Mouse (Mus musculus) MEL (cell line): ENCODE results near the gene Vamp2. TPM values are rescaled to one million over a fixed set of nuclear protein-coding genes. Genes with fewer than 3 reads are reported as not detected.
A peak's percentile ranks its signal among the peaks of the same experiment; 100 is the strongest.

ENCODE experiments used
- DNase-seq: peaks from one replicate; pipeline ENCODE4 v3.0.0; 2011; ENCODE audit warnings: low read depth, low spot score
- H3K27ac ChIP-seq: 2 replicates; pipeline ENCODE4 v1.5.1; 2012; ENCODE audit warnings: low read depth, mild to moderate bottlenecking, control low read depth, low read length, moderate library complexity; ENCODE audit not compliant: control insufficient read depth
- H3K27me3 ChIP-seq, 2 experiments: fragments of 150-350 bp in 1 of 2; sonication (generic) in 1 of 2; 2 replicates each; pipeline ENCODE4 v1.6.1; 2012; ENCODE audit warnings: low read length in 2 of 2, mild to moderate bottlenecking in 2 of 2, improper control_type of control experiment in 1 of 2, moderate library complexity in 1 of 2; ENCODE audit not compliant: insufficient read depth in 2 of 2, control insufficient read depth in 1 of 2
- H3K36me3 ChIP-seq, 2 experiments: 2 replicates each; pipeline ENCODE4 v1.6.1; 2012 to 2014; ENCODE audit warnings: low read length in 2 of 2, improper control_type of control experiment in 1 of 2, inconsistent platforms in 1 of 2, mild to moderate bottlenecking in 1 of 2; ENCODE audit not compliant: insufficient read depth in 2 of 2, control insufficient read depth in 1 of 2
- H3K4me1 ChIP-seq, 2 experiments: fragments of 150-350 bp in 1 of 2; sonication (generic) in 1 of 2; 2 replicates each; pipeline ENCODE4 v1.6.1; 2012; ENCODE audit warnings: low read length in 2 of 2, improper control_type of control experiment in 1 of 2, mild to moderate bottlenecking in 1 of 2; ENCODE audit not compliant: insufficient read depth in 2 of 2, control insufficient read depth in 1 of 2
- H3K4me3 ChIP-seq, 2 experiments: fragments of 150-350 bp in 1 of 2; sonication (generic) in 1 of 2; 2 replicates each; pipeline ENCODE4 v1.5.1; 2012; ENCODE audit warnings: low read depth in 2 of 2, low read length in 2 of 2, mild to moderate bottlenecking in 2 of 2, moderate library complexity in 2 of 2, control low read depth in 1 of 2, improper control_type of control experiment in 1 of 2; ENCODE audit not compliant: control insufficient read depth in 1 of 2, insufficient read depth in 1 of 2
- H3K79me2 ChIP-seq: 2 replicates; pipeline ENCODE4 v1.6.1; 2012; ENCODE audit warnings: mild to moderate bottlenecking, low read length, moderate library complexity; ENCODE audit not compliant: control insufficient read depth, poor library complexity, insufficient read depth
- H3K9ac ChIP-seq: 2 replicates; pipeline ENCODE4 v1.6.1; 2012; ENCODE audit warnings: low read depth, mild to moderate bottlenecking, control low read depth, low read length, moderate library complexity; ENCODE audit not compliant: control insufficient read depth, poor library complexity, severe bottlenecking
- H3K9me3 ChIP-seq: fragments of 150-350 bp; sonication (generic); replicated peaks from 2 replicates; pipeline ENCODE4 v1.6.1; 2012; ENCODE audit warnings: mild to moderate bottlenecking, low read length, improper control_type of control experiment, moderate library complexity; ENCODE audit not compliant: insufficient read depth
- CTCF ChIP-seq, 3 experiments: IDR thresholded peaks in 2 of 3; conservative IDR thresholded peaks in 1 of 3; 2 replicates each; pipeline ENCODE4 v1.5.1; 2011 to 2012; ENCODE audit warnings: low read length in 3 of 3, low read depth in 2 of 3, mild to moderate bottlenecking in 2 of 3, improper control_type of control experiment in 1 of 3, inconsistent platforms in 1 of 3, mixed read lengths in 1 of 3, moderate library complexity in 1 of 3; ENCODE audit not compliant: control insufficient read depth in 1 of 3, insufficient read depth in 1 of 3, poor library complexity in 1 of 3, severe bottlenecking in 1 of 3
- ELF1 ChIP-seq: IDR thresholded peaks from 2 replicates; pipeline ENCODE4 v1.6.1; 2014; ENCODE audit warnings: low read depth, mild to moderate bottlenecking, inconsistent platforms, low read length, improper control_type of control experiment, moderate library complexity
- EP300 ChIP-seq, 2 experiments: IDR thresholded peaks; 2 replicates each; pipeline ENCODE4 v1.6.1; 2011; ENCODE audit warnings: improper control_type of control experiment in 2 of 2, low read length in 2 of 2, low read depth in 1 of 2, mild to moderate bottlenecking in 1 of 2
- ETS1 ChIP-seq: IDR thresholded peaks from 2 replicates; pipeline ENCODE4 v1.6.1; 2012; ENCODE audit warnings: low read depth, mild to moderate bottlenecking, inconsistent platforms, low read length, improper control_type of control experiment, moderate library complexity
- GATA1 ChIP-seq: IDR thresholded peaks from 2 replicates; pipeline ENCODE4 v1.6.1; 2011; ENCODE audit warnings: low read depth, low read length, improper control_type of control experiment
- HCFC1 ChIP-seq: IDR thresholded peaks from 2 replicates; pipeline ENCODE4 v1.6.1; 2012; ENCODE audit warnings: low read depth, mild to moderate bottlenecking, inconsistent platforms, low read length, improper control_type of control experiment, moderate library complexity
- JUND ChIP-seq: IDR thresholded peaks from 2 replicates; pipeline ENCODE4 v1.6.1; 2011; ENCODE audit warnings: low read depth, mild to moderate bottlenecking, improper control_type of control experiment, low read length
- KAT2A ChIP-seq: conservative IDR thresholded peaks from 2 replicates; pipeline ENCODE4 v1.6.1; 2012; ENCODE audit warnings: low read depth, low read length, improper control_type of control experiment, inconsistent platforms
- MAX ChIP-seq: IDR thresholded peaks from 2 replicates; pipeline ENCODE4 v1.6.1; 2011; ENCODE audit warnings: low read length, improper control_type of control experiment
- MEF2A ChIP-seq: IDR thresholded peaks from 2 replicates; pipeline ENCODE4 v1.6.1; 2014; ENCODE audit warnings: low read depth, mild to moderate bottlenecking, inconsistent platforms, low read length, improper control_type of control experiment; ENCODE audit not compliant: poor library complexity, insufficient replicate concordance, severe bottlenecking; ENCODE audit errors: extremely low read depth
- MXI1 ChIP-seq: IDR thresholded peaks from 2 replicates; pipeline ENCODE4 v1.6.1; 2011; ENCODE audit warnings: mild to moderate bottlenecking, low read depth, low read length, improper control_type of control experiment
- MYB ChIP-seq: IDR thresholded peaks from 2 replicates; pipeline ENCODE4 v1.6.1; 2011; ENCODE audit warnings: mild to moderate bottlenecking, low read depth, low read length, improper control_type of control experiment
- MYC ChIP-seq: IDR thresholded peaks from 2 replicates; pipeline ENCODE4 v1.6.1; 2011; ENCODE audit warnings: low read depth, mild to moderate bottlenecking, low read length, improper control_type of control experiment, moderate library complexity
- NRF1 ChIP-seq: IDR thresholded peaks from 2 replicates; pipeline ENCODE4 v1.6.1; 2014; ENCODE audit warnings: low read depth, mild to moderate bottlenecking, inconsistent platforms, low read length, improper control_type of control experiment, moderate library complexity; ENCODE audit not compliant: poor library complexity, insufficient read depth, severe bottlenecking
- POLR2A ChIP-seq, 2 experiments: IDR thresholded peaks; 2 replicates each; pipeline ENCODE4 v1.6.1; 2011 to 2012; ENCODE audit warnings: low read length in 2 of 2, mild to moderate bottlenecking in 2 of 2, control low read depth in 1 of 2, improper control_type of control experiment in 1 of 2, low read depth in 1 of 2, moderate library complexity in 1 of 2; ENCODE audit not compliant: control insufficient read depth in 1 of 2, insufficient read depth in 1 of 2, poor library complexity in 1 of 2
- POLR2AphosphoS5 ChIP-seq: IDR thresholded peaks from 2 replicates; pipeline ENCODE4 v1.6.1; 2012; ENCODE audit warnings: low read depth, borderline replicate concordance, mild to moderate bottlenecking, inconsistent platforms, low read length, moderate library complexity, mixed read lengths
- SIN3A ChIP-seq: IDR thresholded peaks from 2 replicates; pipeline ENCODE4 v1.6.1; 2012; ENCODE audit warnings: low read length, improper control_type of control experiment, inconsistent platforms
- SMC3 ChIP-seq: IDR thresholded peaks from 2 replicates; pipeline ENCODE4 v1.6.1; 2011; ENCODE audit warnings: low read depth, low read length, improper control_type of control experiment
- TAL1 ChIP-seq: IDR thresholded peaks from 2 replicates; pipeline ENCODE4 v1.6.1; 2012; ENCODE audit warnings: mild to moderate bottlenecking, inconsistent platforms, low read length, moderate library complexity, mixed read lengths
- TBP ChIP-seq: IDR thresholded peaks from 2 replicates; pipeline ENCODE4 v1.8.0; 2011; ENCODE audit warnings: low read depth, low read length, improper control_type of control experiment
- TCF12 ChIP-seq: IDR thresholded peaks from 2 replicates; pipeline ENCODE4 v1.6.1; 2014; ENCODE audit warnings: low read depth, mild to moderate bottlenecking, inconsistent platforms, low read length, improper control_type of control experiment, moderate library complexity
- USF1 ChIP-seq: IDR thresholded peaks from 2 replicates; pipeline ENCODE4 v1.6.1; 2014; ENCODE audit warnings: low read depth, mild to moderate bottlenecking, inconsistent platforms, low read length, improper control_type of control experiment, moderate library complexity
- USF2 ChIP-seq, 2 experiments: IDR thresholded peaks; 2 replicates each; pipeline ENCODE4 v1.6.1; 2011 to 2012; ENCODE audit warnings: improper control_type of control experiment in 2 of 2, low read length in 2 of 2, borderline replicate concordance in 1 of 2, inconsistent platforms in 1 of 2, low read depth in 1 of 2, mild to moderate bottlenecking in 1 of 2; ENCODE audit not compliant: insufficient read depth in 1 of 2
- ZC3H11A ChIP-seq: IDR thresholded peaks from 2 replicates; pipeline ENCODE4 v1.6.1; 2012; ENCODE audit warnings: low read depth, mild to moderate bottlenecking, inconsistent platforms, low read length, improper control_type of control experiment
- ZMIZ1 ChIP-seq: IDR thresholded peaks from 2 replicates; pipeline ENCODE4 v1.6.1; 2012; ENCODE audit warnings: low read depth, mild to moderate bottlenecking, inconsistent platforms, low read length, improper control_type of control experiment, moderate library complexity
- ZNF384 ChIP-seq: IDR thresholded peaks from 2 replicates; pipeline ENCODE4 v1.6.1; 2012; ENCODE audit warnings: low read depth, mild to moderate bottlenecking, inconsistent platforms, low read length, improper control_type of control experiment
- polyA plus RNA-seq, 2 experiments: library from polyadenylated mRNA; stranded (reverse) in 1 of 2; unstranded in 1 of 2; fragments of >175 nt in 1 of 2; fragments of >200 nt in 1 of 2; gene quantifications; 2 replicates each; pipeline versions ENCODE4 v1.2.1 to v1.2.4; 2012; ENCODE audit warnings: low replicate concordance in 2 of 2, low read depth in 1 of 2; ENCODE audit not compliant: insufficient read length in 2 of 2, insufficient read depth in 1 of 2, missing spikeins in 1 of 2
- total RNA-seq: library from RNA; depleted of rRNA; stranded (reverse); fragments of 300-350 nt; gene quantifications from 2 replicates; pipeline ENCODE4 v1.2.3, GENCODE M21; 2012

Vamp2 gene
- total and polyA plus RNA-seq, 3 experiments, result 3.3 to 28.9 TPM; not detected in 1

DNA sequence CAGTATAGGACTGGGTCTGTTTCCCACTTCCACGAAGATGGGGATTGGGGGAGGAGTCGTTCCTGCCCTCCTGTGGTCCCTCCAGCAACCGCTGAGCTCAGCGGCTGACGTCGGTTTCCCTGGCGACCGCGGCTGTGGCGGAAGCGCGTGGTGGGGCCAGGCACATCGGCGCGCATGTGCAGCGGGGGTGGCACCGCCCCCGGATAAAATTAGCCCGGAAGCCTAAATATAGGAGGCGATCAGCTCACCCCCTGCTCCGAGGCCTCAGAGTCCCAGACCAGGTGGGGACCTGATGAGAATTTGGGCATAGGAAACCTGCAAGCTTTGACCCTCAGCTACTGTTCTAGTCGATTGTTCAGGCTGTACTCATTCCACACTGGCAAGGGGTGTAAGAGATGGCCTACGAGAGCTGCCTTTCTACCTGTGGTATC is 11.6 kb downstream of the Vamp2 start:
- H3K4me1 ChIP-seq, result peaks cover 17 to 21% of the 10 kb centered on the region in 2 experiments
- H3K9me3 ChIP-seq, result no peaks in the 10 kb centered on the region
- peaks cover 17% of the 10 kb centered on the region for H3K79me2 ChIP-seq
- peak overlapping the region; percentile 68 for H3K9ac ChIP-seq
- H3K4me3 ChIP-seq, result peak overlapping the region; percentile 63 to 86
- H3K27ac ChIP-seq, result peak overlapping the region; percentile 70
- no peaks in the 10 kb centered on the region for H3K27me3 ChIP-seq
- peak; percentile 95 for DNase-seq
- TF ChIP-seq ZMIZ1 (no peak), HCFC1 (peak; percentile 76), ELF1 (peak; percentile 93), SMC3 (no peak), ETS1 (peak; percentile 73), SIN3A (peak; percentile 92), MYB (no peak), KAT2A (no peak), CTCF (IDR thresholded peaks at IDR 0.05 in 2 of 3, conservative IDR thresholded peaks at IDR 0.05 in 1 of 3; ENCODE audit: control insufficient read depth in 1 of 3, insufficient read depth in 1 of 3, low read depth in 2 of 3, low read length in 3 of 3, poor library complexity in 1 of 3, severe bottlenecking in 1 of 3) (no peak), MAX (0 out of 2 replicates have a peak, but pooled peaks have one; percentile 43), MEF2A (peak; percentile 95), EP300 (IDR thresholded peaks at IDR 0.05; ENCODE audit: low read depth in 1 of 2, low read length in 2 of 2) (0 out of 4 replicates have a peak, but pooled peaks of 1 of the 2 experiments have one; percentile 12), NRF1 (peak; percentile 94), MXI1 (peak; percentile 95), USF1 (peak; percentile 50), ZC3H11A (no peak)
- TF ChIP-seq, all 39 proteins: peak for 10
- peaks cover 0 to 11% of the 10 kb centered on the region in 2 experiments; a peak in 2 of 4 replicates for H3K36me3 ChIP-seq

DNA sequence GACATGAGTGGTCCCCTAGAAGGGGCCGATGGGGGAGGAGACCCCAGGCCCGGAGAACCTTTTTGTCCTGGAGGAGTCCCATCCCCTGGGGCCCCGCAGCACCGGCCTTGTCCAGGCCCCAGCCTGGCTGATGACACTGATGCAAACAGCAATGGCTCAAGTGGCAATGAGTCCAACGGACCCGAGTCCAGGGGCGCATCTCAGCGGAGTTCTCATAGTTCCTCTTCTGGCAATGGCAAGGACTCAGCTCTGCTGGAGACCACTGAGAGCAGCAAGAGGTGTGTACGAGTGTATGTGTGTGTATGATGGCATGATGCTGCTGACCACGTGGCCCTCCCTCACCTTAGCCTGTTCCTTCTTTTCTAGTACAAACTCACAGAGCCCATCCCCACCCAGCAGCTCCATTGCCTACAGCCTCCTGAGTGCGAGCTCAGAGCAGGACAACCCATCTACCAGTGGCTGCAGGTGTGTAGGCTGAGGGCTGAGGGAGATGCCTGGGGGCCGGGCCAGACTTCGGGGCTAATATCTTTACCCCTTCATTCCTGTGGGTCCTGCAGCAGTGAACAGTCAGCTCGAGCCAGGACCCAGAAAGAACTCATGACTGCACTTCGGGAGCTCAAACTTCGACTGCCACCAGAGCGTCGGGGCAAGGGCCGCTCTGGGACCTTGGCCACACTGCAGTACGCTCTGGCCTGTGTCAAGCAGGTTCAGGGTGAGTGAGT is 12.5 kb downstream of the Vamp2 start:
- peaks cover 0 to 11% of the 10 kb centered on the region in 2 experiments; a peak in 2 of 4 replicates for H3K36me3 ChIP-seq
- TF ChIP-seq MXI1, result no peak
- no peak for TF ChIP-seq TAL1
- TF ChIP-seq JUND, result no peak
- no peak for TF ChIP-seq ELF1
- no peak for TF ChIP-seq POLR2A (IDR thresholded peaks at IDR 0.05; ENCODE audit: control insufficient read depth in 1 of 2, insufficient read depth in 1 of 2, low read depth in 1 of 2, low read length in 2 of 2, poor library complexity in 1 of 2)
- TF ChIP-seq HCFC1, result no peak
- TF ChIP-seq POLR2AphosphoS5, result no peak
- TF ChIP-seq SMC3, result no peak
- no peak for TF ChIP-seq USF2 (IDR thresholded peaks at IDR 0.05; ENCODE audit: borderline replicate concordance in 1 of 2, insufficient read depth in 1 of 2, low read depth in 1 of 2, low read length in 2 of 2)
- TF ChIP-seq MEF2A, result no peak
- TF ChIP-seq GATA1, result no peak
- no peak for TF ChIP-seq ZNF384
- TF ChIP-seq TCF12, result no peak
- no peak for TF ChIP-seq TBP
- TF ChIP-seq MYC, result no peak
- TF ChIP-seq, all 39 proteins: peak for 0
- H3K27ac ChIP-seq, result no peak overlapping the region
- peaks cover 17% of the 10 kb centered on the region for H3K79me2 ChIP-seq
- H3K9me3 ChIP-seq, result no peaks in the 10 kb centered on the region
- H3K9ac ChIP-seq, result no peak overlapping the region; the same call in 1 of the 2 replicates
- H3K4me1 ChIP-seq, result peaks cover 17 to 21% of the 10 kb centered on the region in 2 experiments
- H3K4me3 ChIP-seq, result no peak overlapping the region
- no peaks in the 10 kb centered on the region for H3K27me3 ChIP-seq
- DNase-seq, result no peak
